Mouse (Mus musculus): ENCODE measurements around the gene Ffar2.

Gene Ffar2

GRCm38 (mm10) chr7:30777911-30778310, 45.7 kb downstream of the Ffar2 start:
- in situ Hi-C loops (cut with MboI, MseI) = no loop called here

GRCm38 (mm10) chr7:30777081-30777579, 46.4 kb downstream of the Ffar2 start:
- in situ Hi-C loops (cut with MboI, MseI) = no loop called here

GRCm38 (mm10) chr7:30776104-30776503, 47.5 kb downstream of the Ffar2 start:
- in situ Hi-C loops (cut with MboI, MseI) = no loop called here

- in situ Hi-C loops (cut with MboI, MseI) = no loop called here
Observed at GRCm38 (mm10) chr7:30769236-30769635, 54.3 kb downstream of the Ffar2 start.
